Mouse (Mus musculus): ENCODE measurements around the gene Maml2.

Gene Maml2

DNA sequence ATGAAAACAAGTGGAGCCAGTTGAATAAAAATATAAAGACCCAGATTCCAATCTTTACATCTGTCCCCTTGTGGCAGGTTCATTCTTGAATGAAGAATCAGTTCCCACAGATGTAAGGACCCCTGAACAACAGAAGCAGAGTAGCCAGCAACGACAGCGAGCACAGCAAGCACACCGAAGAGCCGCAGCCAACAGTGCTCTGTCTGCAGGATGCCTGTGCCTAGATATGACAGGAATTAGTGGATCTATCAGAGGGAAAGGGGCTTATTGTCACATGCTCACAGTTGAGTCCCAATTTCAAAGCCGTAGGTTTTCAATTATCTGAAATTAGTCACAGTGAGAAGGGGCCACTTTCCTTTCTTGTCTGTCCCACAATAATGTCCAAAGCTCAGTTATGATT, 238.0 kb downstream of the Maml2 start:
- DNase-seq (ENCODE audit: low read depth): no peak

DNA sequence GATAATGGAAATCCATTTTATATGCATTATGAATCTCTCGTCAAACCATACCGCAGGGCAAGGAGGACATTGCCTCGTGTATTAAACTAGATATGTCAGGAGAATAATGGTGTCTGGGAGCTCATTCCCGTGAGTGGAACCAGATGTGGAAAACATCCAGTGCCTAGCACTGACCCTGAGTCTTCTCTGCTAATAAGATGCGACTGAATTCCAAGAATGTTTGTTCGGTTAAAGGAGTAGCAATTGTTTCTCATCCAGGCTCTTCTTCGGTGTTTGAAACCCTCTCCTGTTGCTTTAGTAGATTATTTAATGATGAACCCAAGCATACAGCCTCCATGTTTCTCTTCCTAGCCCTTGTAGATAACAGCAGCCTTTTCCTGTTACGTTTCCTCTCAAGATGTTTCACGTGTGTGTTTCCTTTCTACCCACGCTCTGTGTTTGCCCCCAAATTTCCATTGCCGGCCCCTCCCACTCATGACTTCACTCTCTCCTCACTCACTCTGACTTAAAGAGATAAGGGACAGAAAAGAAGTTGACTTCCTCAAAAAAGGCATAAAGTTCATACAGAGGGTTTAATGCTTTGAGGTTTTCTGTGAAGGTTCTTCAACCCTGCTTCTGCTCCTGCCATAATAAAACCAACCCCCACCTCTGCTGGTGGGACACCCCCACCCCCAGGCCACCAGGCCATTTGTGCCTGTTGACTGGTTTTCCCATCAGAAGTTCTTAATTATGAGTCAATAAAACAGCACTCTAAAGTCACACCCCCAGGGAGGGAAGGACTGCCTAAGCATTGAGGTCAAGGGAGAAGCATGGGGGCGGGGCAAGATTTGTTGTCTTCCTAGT, 238.9 kb downstream of the Maml2 start:
- peak; percentile 80 for DNase-seq (ENCODE audit: low read depth)

DNA sequence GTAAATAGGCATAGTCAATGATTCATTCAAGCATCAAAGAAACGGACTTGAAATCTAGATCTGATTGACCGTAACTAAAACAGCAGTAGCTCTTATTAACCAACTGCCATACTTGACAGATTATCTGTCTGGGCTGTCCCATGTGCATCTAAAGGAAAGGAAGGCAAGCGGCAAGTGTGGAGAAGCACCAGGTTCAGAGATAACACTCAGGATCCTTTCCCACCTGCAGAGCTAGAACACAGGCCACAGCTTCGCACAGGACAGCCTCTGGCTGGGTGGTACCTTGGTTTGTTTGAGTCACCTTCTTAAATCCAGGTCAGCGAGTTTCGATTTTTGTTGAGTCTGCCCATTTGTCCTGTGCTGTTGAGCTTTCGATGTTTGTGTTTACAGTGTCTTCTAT, 240.4 kb downstream of the Maml2 start:
- no peak for DNase-seq (ENCODE audit: low read depth)

- no peak for DNase-seq (ENCODE audit: low read depth)
Observed at GRCm38 (mm10) chr9:13539535-13539934, 241.8 kb downstream of the Maml2 start.

GRCm38 (mm10) chr9:13540227-13540626, 242.5 kb downstream of the Maml2 start:
- no peak for DNase-seq (ENCODE audit: low read depth)

DNA sequence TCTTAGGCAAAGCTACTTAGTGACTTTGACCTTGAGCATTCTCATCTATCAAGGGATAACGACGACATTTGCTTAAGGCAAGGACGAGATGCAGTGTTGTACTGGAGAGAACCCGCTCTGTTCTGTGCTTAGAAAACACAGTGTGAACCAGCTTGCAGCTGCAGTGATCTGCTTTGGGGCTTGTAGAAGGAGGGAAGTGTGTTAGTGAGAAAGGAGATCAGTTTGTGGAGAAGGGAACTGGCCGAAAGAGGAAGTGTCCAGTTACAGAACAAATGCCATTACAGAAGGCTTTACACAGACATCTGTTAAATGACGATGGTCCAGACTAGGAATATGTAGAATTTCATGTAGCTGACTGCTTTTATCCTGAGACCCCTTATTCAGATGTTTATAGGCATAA, 243.0 kb downstream of the Maml2 start:
- DNase-seq (ENCODE audit: low read depth): no peak

GRCm38 (mm10) chr9:13543167-13543566, 245.4 kb downstream of the Maml2 start:
- no peak for DNase-seq (ENCODE audit: low read depth)

GRCm38 (mm10) chr9:13544133-13544532, 246.4 kb downstream of the Maml2 start:
- no peak for DNase-seq (ENCODE audit: low read depth)

GRCm38 (mm10) chr9:13545726-13546125, 248.0 kb downstream of the Maml2 start:
- DNase-seq (ENCODE audit: low read depth): no peak

DNA sequence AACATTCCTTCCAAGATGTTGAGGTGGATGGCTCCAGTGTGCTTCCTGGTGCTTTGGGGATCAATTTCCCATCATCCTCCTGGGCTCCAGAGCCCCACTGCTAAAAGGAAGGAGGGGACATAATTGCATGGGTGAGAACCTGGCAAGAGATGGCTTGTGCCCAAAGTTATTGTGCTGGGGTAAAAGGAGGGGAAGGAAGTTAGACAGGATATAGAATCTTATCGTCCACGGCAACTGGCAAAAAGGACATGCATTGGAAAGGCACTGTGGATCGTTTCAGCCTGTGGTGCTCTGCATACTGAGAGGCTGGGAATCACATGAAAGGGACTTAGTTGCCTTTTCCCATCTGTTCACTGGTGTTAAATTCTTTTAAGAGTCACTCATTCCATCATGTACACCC, 252.2 kb downstream of the Maml2 start:
- no peak for DNase-seq (ENCODE audit: low read depth)

DNA sequence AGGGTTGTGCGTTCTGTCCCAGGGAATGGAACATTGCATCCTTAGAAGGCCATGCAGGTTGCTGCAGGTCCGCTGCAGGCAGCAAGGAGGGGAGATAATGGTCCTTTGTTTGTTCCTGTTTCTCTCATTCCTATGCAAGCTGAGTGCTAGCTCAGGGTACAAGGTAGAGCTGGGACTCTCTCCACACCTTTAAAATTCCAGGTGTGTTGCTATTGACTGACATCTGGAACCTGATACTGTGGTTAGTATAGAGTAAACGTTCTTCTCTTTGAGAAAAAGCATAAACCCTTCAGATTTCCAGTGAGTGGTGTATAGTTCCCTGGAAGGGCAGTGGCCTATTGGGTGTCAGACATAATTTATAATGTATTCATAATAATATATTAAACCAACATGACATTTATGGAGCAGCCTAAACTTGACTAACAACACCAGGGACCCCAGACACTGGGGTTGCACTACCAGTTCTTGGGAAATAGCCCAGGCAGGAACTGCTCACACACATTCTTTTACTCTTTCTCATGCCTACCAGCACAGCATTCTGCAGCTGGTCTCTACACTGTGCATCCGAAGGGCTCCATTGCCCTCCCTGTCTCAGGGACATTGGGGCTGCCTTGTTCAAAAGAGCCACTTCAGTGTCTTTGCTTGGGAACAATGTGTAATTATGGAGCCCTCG, 254.8 kb downstream of the Maml2 start:
- DNase-seq (ENCODE audit: low read depth): no peak

DNA sequence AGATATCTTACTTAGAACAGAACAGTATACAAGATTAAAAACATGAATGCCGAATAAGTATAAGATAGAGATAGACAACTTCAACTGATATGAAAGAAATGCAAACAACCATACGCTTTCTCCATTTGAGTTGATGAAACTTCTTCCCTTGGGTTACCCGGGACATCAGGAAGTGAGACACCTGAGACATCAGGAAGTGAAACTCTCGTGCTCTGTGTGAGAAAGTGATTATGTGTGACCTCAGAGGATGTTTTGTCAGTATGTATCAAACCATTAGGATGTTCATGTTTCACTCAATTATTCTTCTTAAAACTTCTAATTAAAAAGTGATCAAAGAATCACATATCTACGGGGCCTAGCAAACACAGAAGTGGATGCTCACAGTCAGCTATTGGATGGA, 257.0 kb downstream of the Maml2 start:
- no peak for DNase-seq (ENCODE audit: low read depth)

GRCm38 (mm10) chr9:13555973-13556481, 258.3 kb downstream of the Maml2 start:
- no peak for DNase-seq (ENCODE audit: low read depth)

GRCm38 (mm10) chr9:13556696-13557095, 258.9 kb downstream of the Maml2 start:
- DNase-seq (ENCODE audit: low read depth): no peak

- DNase-seq (ENCODE audit: low read depth): no peak
Observed at GRCm38 (mm10) chr9:13558811-13559372, 261.1 kb downstream of the Maml2 start.

GRCm38 (mm10) chr9:13560651-13561050, 262.9 kb downstream of the Maml2 start:
- no peak for DNase-seq (ENCODE audit: low read depth)

DNA sequence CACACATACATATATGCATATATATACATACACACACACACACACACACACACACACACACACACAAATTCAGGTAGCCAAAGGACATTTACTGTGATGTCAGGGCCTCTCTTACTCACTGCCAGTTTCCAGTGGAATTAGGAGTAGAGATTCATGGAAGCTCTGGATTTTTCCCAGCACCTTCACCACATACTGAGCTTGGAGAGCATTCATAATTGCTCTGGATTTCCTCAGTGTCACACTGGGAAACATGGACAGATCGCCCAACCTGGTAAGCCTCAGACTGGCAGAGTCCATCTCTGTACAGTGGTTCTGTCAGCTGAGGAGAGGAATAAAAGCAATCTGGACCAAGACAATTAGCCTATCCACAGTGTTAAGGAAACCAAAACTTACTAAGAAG, 263.6 kb downstream of the Maml2 start:
- no peak for DNase-seq (ENCODE audit: low read depth)

GRCm38 (mm10) chr9:13563475-13564414, 266.0 kb downstream of the Maml2 start:
- no peak for DNase-seq (ENCODE audit: low read depth)

DNA sequence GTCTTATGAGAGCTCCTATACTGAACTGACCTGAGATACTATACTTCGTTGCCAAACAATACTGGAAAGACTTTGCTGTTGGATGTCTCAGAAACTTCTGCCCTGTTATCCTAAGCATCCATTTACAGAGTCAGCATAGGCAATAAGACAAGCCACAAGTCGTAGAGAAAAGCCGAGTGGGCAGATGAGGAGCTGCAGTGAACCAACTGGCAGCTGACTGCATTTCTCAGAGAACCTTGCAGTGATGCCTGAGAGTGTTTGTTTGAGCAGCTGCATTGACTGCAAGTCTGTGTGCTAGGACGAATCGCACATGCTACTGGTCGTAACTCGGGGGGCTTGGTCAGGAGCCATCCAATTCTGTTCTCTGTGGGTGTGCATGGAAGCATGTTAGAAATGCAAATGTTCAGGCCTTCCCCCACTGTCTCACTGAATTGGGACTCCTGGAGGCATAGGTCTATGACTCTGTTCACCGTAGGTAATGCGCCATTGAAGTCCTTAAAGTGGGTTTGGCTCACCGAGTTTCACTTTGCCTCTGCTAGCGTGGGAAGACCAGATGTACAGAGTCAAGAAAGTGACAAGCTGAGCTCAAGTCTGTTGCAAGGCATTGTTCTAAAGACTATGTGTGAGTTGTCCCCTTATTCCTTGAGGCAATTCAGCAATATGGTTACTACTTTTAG, 267.7 kb downstream of the Maml2 start:
- peak; percentile 35 for DNase-seq (ENCODE audit: low read depth)

- DNase-seq (ENCODE audit: low read depth): no peak
Observed at GRCm38 (mm10) chr9:13566154-13566885, 268.6 kb downstream of the Maml2 start.

DNA sequence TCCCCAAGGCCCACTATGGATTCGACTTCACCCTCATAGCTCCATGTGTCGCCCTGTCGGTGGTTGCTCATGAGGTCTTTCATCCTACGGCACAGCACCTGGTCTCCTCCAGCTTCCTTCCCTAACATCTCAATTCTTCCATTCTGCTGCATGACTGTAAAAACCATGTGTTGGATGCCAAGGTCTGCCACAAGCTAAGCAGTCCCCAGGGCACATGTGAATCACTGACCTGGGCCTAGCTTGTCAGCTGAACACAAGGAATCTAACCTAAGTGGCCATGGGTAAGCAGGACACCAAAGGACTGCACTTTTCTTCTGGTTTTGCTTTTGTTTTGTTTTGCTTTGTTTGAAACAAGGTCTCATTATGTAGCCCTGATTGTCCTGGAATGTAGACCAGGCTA, 271.3 kb downstream of the Maml2 start:
- DNase-seq (ENCODE audit: low read depth): no peak
